Mouse (Mus musculus) hindbrain, postnatal 0 days (tissue): ENCODE measurements around the gene Adcy10. TPM values are rescaled to one million over a fixed set of nuclear protein-coding genes. Genes with fewer than 3 reads are reported as not detected.

Experiments
- ATAC-seq: fragments of 200-750 bp; cut with Nextera tagmentation; 2 replicates; pipeline ENCODE4 v1.8.0; 2017; ENCODE audit warnings: mild to moderate bottlenecking, moderate TSS enrichment, moderate library complexity
- DNase-seq: peaks from one replicate; pipeline ENCODE4 v3.0.0-alpha.2; 2015; ENCODE audit warnings: low spot score
- H3K27ac ChIP-seq: fragments of 300-500 bp; sonication (generic); 2 replicates; pipeline ENCODE4 v1.5.1; 2014; ENCODE audit warnings: mild to moderate bottlenecking
- H3K27me3 ChIP-seq: fragments of 300-500 bp; sonication (generic); 2 replicates; pipeline ENCODE4 v1.6.1; 2014; ENCODE audit warnings: low read length, mixed read lengths; ENCODE audit not compliant: insufficient read depth
- H3K36me3 ChIP-seq: fragments of 300-500 bp; sonication (generic); 2 replicates; pipeline ENCODE4 v1.6.1; 2014; ENCODE audit warnings: low read length, mixed read lengths; ENCODE audit not compliant: insufficient read depth
- H3K4me1 ChIP-seq: fragments of 300-500 bp; sonication (generic); 2 replicates; pipeline ENCODE4 v1.6.1; 2014; ENCODE audit warnings: antibody characterized with exemption, low read length, mixed read lengths; ENCODE audit not compliant: insufficient read depth
- H3K4me2 ChIP-seq: fragments of 300-500 bp; sonication (generic); 2 replicates; pipeline ENCODE4 v1.6.1; 2014; ENCODE audit warnings: low read depth, mild to moderate bottlenecking, low read length, moderate library complexity, mixed read lengths
- H3K4me3 ChIP-seq: fragments of 300-500 bp; sonication (generic); 2 replicates; pipeline ENCODE4 v1.5.1; 2014; ENCODE audit warnings: low read length
- H3K9ac ChIP-seq: fragments of 300-500 bp; sonication (generic); replicated peaks from 2 replicates; pipeline ENCODE4 v1.6.1; 2014; ENCODE audit warnings: mild to moderate bottlenecking, low read length, moderate library complexity, mixed read lengths
- H3K9me3 ChIP-seq: fragments of 300-500 bp; sonication (generic); 2 replicates; pipeline ENCODE4 v1.6.1; 2016; ENCODE audit warnings: low read length, mixed read lengths
- CTCF ChIP-seq: IDR thresholded peaks from 2 replicates; pipeline ENCODE4 v1.5.1; 2016; ENCODE audit warnings: antibody characterized with exemption, control low read depth, low read depth
- WGBS: fragments of 180-500 bp; shearing (Covaris S2); extraction: QIAGEN DNeasy Blood & Tissue Kit; methylation state at CpG from one replicate; pipeline ENCODE4 v1.1.7; 2014; 5-methylcytosine and 5-hydroxymethylcytosine counted together
- polyA plus RNA-seq: library from polyadenylated mRNA; unstranded; fragments of >200 nt; fragmentation: Nextera tagmentation; extraction: Ambion mirVana; gene quantifications from 2 replicates; pipeline ENCODE4 v1.2.1, GENCODE M21; 2015
- total RNA-seq: library from RNA; depleted of rRNA; stranded (reverse); fragments of >200 nt; gene quantifications from 2 replicates; pipeline ENCODE4 v1.2.3, GENCODE M21; 2014

Gene Adcy10
- total and polyA plus RNA-seq, 2 experiments from 2014 or later, result 0.06 to 0.78 TPM

DNA sequence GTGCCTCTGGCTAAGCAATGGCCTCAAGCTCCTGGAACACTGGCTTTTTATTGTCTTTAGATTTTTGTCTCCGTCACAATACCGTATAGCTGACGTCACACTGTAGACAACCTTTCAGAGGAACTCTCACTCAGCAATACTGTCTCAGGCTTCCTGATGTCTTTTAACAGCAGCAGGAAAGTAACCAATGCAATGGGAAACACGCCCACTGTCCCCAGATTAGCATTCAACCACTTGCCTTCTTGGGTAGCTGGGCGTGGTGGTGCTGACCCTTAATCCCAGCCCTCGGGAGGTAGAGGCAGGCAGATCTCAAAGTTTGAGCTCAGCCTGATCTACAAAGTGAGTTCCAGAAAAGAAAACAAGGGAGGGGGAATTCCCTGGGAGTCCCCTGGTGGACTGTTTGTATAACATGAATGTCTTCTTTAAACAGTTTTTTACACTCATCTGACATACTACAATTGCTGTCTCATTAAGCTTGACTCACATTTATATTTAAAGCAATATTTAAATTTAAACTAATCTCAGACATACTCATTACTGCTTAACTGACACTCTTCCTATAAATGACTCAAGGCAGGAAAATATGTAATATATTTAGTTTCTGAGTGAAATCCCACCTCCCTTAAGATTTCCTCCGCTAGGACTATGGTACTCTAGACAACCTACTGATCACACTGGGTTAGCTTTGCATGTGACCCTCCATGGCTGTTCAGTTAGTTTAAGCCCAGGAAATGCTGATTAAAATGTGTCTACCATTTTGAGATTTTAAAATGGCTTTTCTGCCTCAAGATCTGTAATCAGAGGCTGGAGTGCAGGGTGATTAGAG, 124.7 kb downstream of the Adcy10 start:
- DNase-seq, result no peak
- Histone ChIP-seq H3K4me1 (no peaks in the 10 kb centered on the region), H3K4me3 (no peak overlapping the region), H3K27ac (peak overlapping the region; percentile 67), H3K36me3 (peaks cover 10% of the 10 kb centered on the region; the same call in 1 of the 2 replicates), H3K9ac (no peak overlapping the region), H3K9me3 (no peaks in the 10 kb centered on the region), H3K4me2 (no peak overlapping the region), H3K27me3 (no peaks in the 10 kb centered on the region)
- 0 out of 2 replicates have a peak, but pooled peaks have one; percentile 10 for ATAC-seq
- TF ChIP-seq CTCF, result peak; percentile 26; the same call in 1 of the 2 replicates
- 46% methylated on average over 7 of the region's 7 CpGs for whole genome bisulfite sequencing

DNA sequence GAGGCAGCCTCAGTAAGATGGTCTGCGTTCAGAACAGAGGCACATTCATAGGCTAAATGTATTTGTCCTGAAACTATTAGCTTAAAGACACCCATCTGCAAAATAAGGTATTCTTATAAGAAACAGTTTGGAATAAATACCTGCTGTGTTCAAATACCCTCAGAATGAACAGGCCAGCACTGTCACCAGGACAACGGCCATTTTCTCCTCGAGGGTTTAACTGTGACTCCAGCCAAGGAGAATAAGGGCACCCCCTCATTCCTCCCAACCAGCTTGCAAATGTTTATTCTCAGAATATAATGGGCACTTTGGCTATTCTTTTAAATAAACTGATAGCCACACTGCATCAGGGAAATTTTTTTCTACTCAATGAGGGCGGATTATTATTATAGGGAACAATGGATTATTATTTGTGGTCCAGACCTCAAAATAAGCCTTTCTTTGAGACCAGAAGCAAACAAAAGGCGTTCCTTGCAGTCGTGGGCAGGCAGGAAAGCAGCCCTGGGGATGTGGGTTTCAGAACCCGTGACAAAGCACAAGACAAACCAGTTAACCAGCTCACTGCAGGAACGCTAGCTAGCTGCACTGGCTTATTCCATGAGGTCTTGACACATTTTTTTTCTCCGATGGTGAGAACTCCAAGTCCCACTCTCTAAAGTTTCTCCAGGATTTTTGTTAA, 125.5 kb downstream of the Adcy10 start:
- Histone ChIP-seq H3K27me3 (no peaks in the 10 kb centered on the region), H3K4me3 (no peak overlapping the region), H3K36me3 (peaks cover 9% of the 10 kb centered on the region; the same call in 1 of the 2 replicates), H3K27ac (peak overlapping the region; percentile 67), H3K9ac (no peak overlapping the region), H3K4me1 (no peaks in the 10 kb centered on the region), H3K4me2 (no peak overlapping the region), H3K9me3 (no peaks in the 10 kb centered on the region)
- ATAC-seq (peak; percentile 66), DNase-seq (peak; percentile 43)
- no peak for TF ChIP-seq CTCF
- WGBS, result 17% methylated on average over 9 of the region's 9 CpGs

DNA sequence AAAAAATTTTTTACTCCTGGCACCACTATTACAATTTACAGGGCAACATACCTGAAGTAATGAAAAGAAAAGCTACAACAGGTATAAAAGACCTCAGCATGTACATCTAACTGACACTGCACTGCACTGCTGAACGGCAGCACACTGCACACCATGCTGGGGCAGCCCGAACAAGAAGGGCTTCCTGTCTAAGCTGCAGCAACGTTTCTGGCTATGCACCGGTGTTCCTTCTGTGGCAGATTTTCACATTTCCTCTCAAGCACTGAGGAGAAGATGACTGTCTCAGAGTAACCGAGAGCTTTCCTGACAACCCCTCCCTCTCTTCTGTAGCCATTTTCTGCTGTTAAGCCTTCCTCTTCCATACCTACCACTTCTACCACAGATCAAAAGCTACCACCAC, 127.7 kb downstream of the Adcy10 start:
- H3K36me3 ChIP-seq, result 0 out of 2 replicates have a peak, but pooled peaks cover 6% of the 10 kb centered on the region
- peaks cover 4% of the 10 kb centered on the region; the same call in 1 of the 2 replicates for H3K4me1 ChIP-seq
- DNase-seq (no peak), ATAC-seq (no peak)
- WGBS, result 72% methylated on average over 5 of the region's 5 CpGs
- H3K9ac ChIP-seq, result no peak overlapping the region
- no peak for TF ChIP-seq CTCF
- no peaks in the 10 kb centered on the region for H3K9me3 ChIP-seq
- no peaks in the 10 kb centered on the region for H3K27me3 ChIP-seq
- no peak overlapping the region for H3K27ac ChIP-seq
- H3K4me2 ChIP-seq, result no peak overlapping the region
- H3K4me3 ChIP-seq, result no peak overlapping the region

DNA sequence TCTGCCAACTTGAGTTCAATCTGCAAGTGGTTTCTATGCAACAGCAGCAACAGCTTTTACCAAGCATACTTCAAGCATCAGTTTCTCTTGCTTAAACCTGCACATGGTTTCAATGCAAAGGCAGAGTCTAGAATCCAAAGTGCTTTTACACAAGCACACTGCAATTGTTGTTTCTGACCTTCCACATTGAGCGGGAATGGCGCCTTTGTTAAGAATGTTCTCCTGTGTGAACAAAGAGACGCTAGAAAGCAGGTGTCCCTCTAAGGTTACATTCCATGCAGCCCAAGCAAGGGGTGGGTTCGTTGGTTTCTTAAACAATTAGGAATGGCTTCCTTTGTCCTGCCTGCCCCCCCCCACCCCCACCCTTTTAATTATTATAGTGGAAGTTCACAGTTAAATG, 128.9 kb downstream of the Adcy10 start:
- no peak for ATAC-seq
- DNase-seq, result no peak
- TF ChIP-seq CTCF, result no peak
- Histone ChIP-seq H3K27ac (no peak overlapping the region), H3K4me1 (peaks cover 4% of the 10 kb centered on the region; the same call in 1 of the 2 replicates), H3K27me3 (no peaks in the 10 kb centered on the region), H3K36me3 (0 out of 2 replicates have a peak, but pooled peaks cover 6% of the 10 kb centered on the region), H3K4me2 (no peak overlapping the region), H3K4me3 (no peak overlapping the region), H3K9me3 (no peaks in the 10 kb centered on the region), H3K9ac (no peak overlapping the region)
- 81% methylated on average over 4 of the region's 4 CpGs for WGBS

DNA sequence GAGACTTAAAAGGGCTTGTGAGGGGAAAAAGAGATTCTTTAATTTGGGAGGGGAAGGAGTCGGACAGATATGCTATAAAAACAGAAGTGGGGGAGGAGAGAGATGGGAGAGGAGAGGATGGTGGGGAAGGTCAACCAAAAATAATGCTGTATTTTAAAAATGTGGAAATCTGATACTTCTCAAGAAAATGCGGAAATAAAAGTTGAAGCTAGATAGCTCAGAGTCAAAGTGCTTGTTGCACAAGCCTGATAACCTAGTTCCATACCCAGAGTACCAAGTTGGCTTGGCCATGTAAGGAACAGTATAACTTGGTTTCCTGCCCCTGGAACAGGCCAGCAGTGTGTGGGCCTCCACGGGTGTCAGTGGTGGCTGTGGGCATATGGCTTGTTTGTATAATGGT, 129.8 kb downstream of the Adcy10 start:
- H3K9ac ChIP-seq, result no peak overlapping the region
- no peak overlapping the region for H3K27ac ChIP-seq
- WGBS, result 98% methylated on average over 3 of the region's 3 CpGs
- no peak overlapping the region for H3K4me2 ChIP-seq
- DNase-seq, result no peak
- peaks cover 4% of the 10 kb centered on the region; the same call in 1 of the 2 replicates for H3K4me1 ChIP-seq
- H3K36me3 ChIP-seq, result 0 out of 2 replicates have a peak, but pooled peaks cover 6% of the 10 kb centered on the region
- no peak for TF ChIP-seq CTCF
- H3K9me3 ChIP-seq, result no peaks in the 10 kb centered on the region
- H3K27me3 ChIP-seq, result no peaks in the 10 kb centered on the region
- no peak for ATAC-seq
- H3K4me3 ChIP-seq, result no peak overlapping the region

DNA sequence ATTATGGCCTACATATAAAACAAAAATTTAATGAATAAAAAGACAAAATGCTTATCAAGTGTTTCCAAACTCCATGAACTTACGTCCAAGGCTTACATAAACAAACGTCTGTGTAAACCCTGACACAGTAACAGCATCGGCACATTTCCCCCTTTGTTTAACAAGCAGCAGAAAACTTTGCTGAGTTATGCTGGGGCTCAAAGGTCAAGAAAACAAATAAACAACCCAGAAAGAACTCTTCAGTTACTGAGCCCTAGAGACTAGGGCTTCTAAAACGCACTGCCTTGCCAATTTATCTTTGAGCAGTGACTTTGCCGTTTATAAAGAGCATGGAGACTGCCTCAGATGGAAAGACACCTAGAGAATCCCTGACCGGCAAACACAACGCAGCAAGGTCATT, 131.7 kb downstream of the Adcy10 start:
- 43% methylated on average over 7 of the region's 7 CpGs for WGBS
- Histone ChIP-seq H3K9me3 (no peaks in the 10 kb centered on the region), H3K4me2 (no peak overlapping the region), H3K27ac (peak overlapping the region; percentile 43), H3K4me1 (peaks cover 4% of the 10 kb centered on the region; the same call in 1 of the 2 replicates), H3K27me3 (no peaks in the 10 kb centered on the region), H3K4me3 (no peak overlapping the region), H3K36me3 (0 out of 2 replicates have a peak, but pooled peaks cover 6% of the 10 kb centered on the region), H3K9ac (no peak overlapping the region)
- DNase-seq (no peak), ATAC-seq (no peak)
- TF ChIP-seq CTCF, result no peak
